Mouse (Mus musculus) spleen, postnatal 36 days (tissue): ENCODE results near the gene Gm10309.

Experiments used
- DNase-seq, 2 experiments: peaks; one replicate each; pipeline ENCODE4 v3.0.0; 2022; ENCODE audit warnings: low spot score in 2 of 2, mixed read lengths in 1 of 2

Gene Gm10309

GRCm38 (mm10) chr17:86471684-86472083 is 33.3 kb downstream of the Gm10309 start:
- DNase-seq = peak; percentile 34 to 48

- DNase-seq = no peak
These were observed 34.9 kb downstream of the Gm10309 start for GRCm38 (mm10) chr17:86470160-86470559.

DNA sequence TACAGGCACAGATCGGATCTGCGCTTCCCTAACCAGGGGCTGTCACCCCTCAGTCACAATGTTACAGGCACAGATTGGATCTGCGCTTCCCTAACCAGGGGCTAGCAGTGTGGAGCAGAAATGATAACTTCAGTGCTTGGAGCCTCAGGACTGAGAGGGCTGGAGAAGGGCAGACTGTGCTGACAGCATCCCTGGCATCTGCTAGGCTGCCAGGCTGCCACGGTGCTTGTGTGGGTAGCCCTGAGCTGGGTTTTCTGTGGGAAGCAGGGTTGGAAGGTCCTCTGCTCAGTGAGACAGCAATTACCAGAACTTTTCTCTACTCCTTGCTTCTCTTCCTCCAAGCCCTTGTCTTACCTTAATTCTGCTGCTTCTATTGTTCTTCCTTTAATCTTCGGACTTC is 37.1 kb downstream of the Gm10309 start:
- no peak for DNase-seq

- peak; percentile 50 to 72 for DNase-seq
These were observed 37.6 kb downstream of the Gm10309 start for GRCm38 (mm10) chr17:86467291-86467898.

GRCm38 (mm10) chr17:86466871-86467270 is 38.2 kb downstream of the Gm10309 start:
- no peak for DNase-seq

DNA sequence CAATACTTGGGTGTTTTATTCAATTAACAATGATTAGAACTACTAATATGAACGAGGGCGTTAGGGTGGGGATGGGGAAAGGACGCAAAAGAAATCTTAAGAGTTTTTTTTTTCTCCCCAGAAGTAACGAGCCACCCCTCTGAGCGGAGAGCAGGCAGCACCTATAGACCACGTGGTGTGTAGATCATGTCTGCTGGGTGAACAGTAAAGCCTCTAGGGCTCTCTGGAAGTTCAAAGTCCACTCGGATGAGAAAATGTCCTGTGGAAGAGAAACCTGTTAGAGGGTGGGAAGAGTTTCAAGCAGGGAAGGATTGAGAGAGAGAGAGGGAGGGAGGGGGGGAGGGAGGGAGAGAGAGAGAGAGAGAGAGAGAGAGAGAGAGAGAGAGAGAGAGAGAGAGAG is 38.6 kb downstream of the Gm10309 start:
- no peak for DNase-seq

GRCm38 (mm10) chr17:86465865-86466264 is 39.2 kb downstream of the Gm10309 start:
- no peak for DNase-seq

- DNase-seq = no peak
These were observed 40.2 kb downstream of the Gm10309 start for GRCm38 (mm10) chr17:86464689-86465363.

GRCm38 (mm10) chr17:86464197-86464596 is 40.8 kb downstream of the Gm10309 start:
- DNase-seq = no peak

DNA sequence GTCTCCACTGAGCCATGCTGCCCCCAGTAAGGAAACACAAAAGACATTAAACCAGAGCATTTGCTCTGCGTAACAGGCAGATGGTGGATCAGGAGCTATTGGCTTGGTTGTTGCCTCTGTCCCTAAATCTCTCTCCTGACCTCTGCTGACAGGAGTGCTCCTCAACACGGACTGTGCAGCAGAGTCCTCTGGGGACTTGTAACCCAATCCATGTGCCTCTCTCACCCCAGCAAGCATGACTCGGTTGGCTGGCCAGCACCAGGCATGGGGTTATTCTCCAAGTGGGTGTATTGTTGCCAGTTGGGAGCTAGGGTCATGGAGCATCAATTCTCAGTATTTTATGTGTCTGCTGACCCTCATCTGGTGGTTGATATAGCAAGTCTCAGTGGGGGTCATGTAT is 41.7 kb downstream of the Gm10309 start:
- no peak for DNase-seq

DNA sequence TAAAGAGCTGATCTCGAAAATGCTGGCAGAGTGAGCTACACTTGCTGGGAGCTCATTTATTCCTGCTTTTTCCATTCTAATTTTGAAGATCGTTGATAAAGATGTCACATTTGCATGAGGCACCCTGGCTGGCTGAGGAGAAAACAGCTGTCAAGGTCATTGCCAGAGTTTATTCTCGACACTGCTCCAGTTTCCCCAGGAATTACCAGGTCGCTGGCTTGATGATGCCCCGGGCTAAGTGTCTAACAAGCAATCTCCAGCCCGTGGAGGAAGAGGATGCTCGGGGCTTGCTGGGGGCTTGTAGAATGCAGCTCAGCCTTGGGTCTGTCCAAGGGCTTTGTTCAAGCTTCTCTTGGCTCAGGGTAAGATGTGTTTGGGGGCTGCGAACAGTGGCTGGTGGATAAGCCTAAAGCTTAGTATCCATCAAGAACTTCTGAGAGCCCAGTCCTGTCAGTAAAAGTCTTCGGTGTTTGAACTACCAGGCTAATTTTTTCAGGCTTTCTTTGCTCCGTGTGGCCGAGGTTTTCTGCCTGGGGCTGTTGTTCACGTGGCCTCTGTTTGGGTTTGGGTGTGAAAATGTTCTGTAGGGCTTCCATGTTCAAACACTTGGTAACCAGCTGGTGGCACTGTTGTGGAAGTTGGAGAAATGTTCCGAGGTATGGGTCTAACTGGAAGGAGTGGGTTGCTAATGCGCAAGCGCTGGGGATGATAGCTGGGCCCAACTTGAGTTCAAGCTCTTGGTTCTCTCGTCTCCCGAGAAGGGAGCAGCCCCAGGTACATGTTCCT is 44.2 kb downstream of the Gm10309 start:
- no peak for DNase-seq

DNA sequence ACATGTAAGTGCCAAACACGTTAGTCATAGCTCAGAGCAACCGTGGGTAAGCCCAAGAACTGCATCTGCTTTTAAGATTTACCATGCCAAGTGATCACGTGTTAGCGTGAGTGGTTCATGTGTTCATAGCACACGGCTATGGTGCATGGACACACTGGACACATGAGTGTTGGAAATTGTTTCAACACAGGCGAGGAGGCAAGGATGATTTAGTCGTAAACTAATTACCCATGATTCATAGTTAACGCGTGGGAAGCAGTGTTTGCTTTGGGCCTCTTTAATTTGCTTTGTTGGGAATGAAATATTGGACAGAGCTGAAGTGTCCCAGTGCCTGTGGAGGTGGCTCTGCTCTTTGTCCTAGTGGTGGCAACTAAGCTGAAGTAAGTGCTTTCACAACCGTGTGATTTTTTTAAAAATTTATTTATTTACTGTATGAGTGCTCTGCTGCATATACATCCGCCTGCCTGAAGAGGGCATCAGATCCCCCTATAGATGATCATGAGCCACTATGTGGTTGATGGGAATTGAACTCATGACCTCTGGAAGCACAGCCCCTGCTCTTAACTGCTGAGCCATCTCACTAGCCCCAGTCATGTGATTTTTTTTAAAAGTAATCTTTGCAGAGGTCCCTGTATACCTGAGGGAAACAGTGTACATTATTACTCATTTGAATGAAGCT is 46.6 kb downstream of the Gm10309 start:
- no peak for DNase-seq

- DNase-seq = no peak
These were observed 48.5 kb downstream of the Gm10309 start for GRCm38 (mm10) chr17:86456512-86456911.

- no peak for DNase-seq
These were observed 50.7 kb downstream of the Gm10309 start for GRCm38 (mm10) chr17:86454351-86454706.

DNA sequence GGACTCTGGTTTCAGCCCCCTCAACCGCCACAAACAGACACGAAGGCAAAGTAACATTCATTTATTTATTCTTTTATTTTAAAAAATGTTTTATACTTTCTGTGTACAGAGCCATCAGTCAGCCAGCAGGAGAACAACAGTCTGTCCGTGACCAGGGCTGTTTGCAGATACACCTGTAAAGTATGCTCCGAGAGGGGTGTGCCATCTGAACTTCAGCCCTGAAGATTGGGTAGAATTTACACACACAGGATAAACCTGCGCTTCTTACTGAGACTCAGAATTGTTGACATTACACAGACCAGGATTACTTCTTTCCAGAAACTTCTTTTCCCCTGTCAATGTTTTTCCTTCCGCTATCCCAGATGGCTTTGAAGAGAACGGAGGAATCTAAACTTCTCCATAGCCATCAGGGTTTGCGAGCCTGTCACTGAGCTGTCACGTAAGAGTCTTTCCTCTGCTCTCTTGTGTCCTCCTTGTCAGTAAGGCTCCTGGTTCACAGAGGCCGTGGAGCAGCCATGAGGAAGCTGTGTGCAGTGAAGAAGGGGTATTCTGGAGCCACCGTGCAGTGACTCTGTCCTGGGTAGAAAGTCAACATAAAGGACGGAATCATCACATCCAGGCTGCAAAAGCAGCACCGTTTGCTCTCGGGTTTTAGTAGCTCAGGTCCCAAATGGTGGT is 51.2 kb downstream of the Gm10309 start:
- no peak for DNase-seq

- no peak for DNase-seq
These were observed 52.1 kb downstream of the Gm10309 start for GRCm38 (mm10) chr17:86452934-86453333.
